Mouse (Mus musculus): ENCODE measurements at regions not wholly inside any gene's neighbourhood (a gene's known extent, or its start where the extent isn't known, plus 50 kb on each side); places are given as distances from the start of the nearest gene placed in this dataset.
"Not testable (repeated sequence)": the region's sequence is repeated elsewhere in the genome, so short reads cannot be mapped to it uniquely, and the experiment has no call there.

DNA sequence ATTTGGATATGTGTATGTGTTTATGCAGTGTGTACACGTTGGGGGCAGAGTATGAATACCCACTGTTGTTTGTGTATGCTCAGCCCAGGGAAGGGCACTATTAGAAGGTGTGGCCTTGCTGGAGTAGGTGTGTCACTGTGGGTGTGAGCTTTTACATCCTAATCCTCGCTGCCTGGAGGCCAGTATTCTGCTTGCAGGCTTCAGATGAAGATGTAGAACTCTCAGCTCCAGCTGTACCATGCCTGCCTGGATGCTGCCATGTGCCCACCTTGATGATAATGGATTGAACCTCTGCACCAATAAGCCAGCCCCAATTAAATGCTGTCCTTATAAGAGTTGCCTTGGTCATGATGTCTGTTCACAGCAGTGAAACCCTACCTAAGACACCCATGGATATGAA, 155.4 kb downstream of the Enc1 start:
- not testable (repeated sequence) for H3K27me3 ChIP-seq; H3K4me1 ChIP-seq; H3K4me2 ChIP-seq (replicated peaks); ATAC-seq (replicated peaks); H3K4me3 ChIP-seq; H3K36me3 ChIP-seq; H3K9ac ChIP-seq (replicated peaks); H3K27ac ChIP-seq (replicated peaks); H3K9me3 ChIP-seq
- WGBS = 79% methylated on average over 2 of the region's 2 CpGs

DNA sequence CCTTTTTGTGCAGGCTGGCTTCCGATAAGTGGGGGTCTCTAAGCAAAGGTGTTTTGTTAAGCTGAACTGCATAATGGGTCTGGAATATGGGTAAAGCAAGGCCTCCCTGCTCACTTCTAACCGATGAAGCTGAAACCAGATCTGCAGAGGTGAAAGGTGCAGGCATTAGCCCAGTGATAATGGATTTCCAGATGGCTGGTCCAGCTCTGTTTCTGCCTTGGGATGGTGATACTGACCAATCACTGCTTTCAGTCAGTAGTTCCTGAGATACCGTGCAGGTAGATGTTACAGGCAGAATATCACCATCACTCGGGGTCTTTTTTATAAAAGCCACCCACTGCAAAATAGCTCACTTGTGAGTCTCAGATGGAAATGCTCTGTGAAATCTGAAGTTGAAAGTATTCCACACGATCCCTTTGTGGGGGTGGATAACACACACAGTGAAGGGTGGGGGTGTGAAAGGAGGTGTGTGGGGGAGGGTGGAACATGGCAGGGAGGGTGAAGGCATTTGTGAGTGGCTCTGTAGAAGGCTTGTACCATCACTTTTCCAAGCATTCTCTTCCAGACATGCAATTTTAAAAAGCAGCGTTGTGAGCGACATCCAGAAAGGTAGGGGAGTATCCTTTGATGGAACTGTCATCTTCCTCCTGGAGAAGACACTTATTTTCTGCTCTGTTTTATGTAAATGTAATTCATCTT, 154.0 kb downstream of the Enc1 start:
- Histone ChIP-seq H3K36me3 (no peaks in the 10 kb centered on the region), H3K9ac (replicated peaks) (no peak overlapping the region), H3K4me1 (peaks cover 10% of the 10 kb centered on the region), H3K9me3 (no peaks in the 10 kb centered on the region), H3K4me2 (replicated peaks) (no peak overlapping the region), H3K4me3 (no peak overlapping the region), H3K27ac (replicated peaks) (no peak overlapping the region), H3K27me3 (no peaks in the 10 kb centered on the region)
- WGBS = 82% methylated on average over 7 of the region's 7 CpGs
- ATAC-seq (replicated peaks) = no peak

DNA sequence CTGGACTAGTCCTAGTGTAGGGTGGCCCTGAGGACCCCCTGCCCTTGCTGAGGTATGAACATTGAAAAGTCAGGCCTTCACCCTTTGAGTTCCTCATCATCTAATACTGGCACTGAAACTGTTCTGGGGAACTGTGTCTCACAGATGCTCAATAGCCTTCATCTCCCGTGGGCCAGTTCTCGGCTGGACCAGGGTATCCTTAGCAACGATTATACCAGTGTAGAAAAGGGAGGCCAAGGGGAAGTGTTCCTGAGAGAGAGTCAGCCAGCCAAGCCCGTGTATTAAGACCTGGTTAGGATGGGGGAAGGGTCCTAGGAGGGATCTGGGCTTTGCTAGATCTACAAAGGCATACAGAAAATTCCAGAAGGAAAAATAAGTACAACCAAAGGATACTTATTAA, 153.2 kb downstream of the Enc1 start:
- no peak overlapping the region for H3K27ac ChIP-seq (replicated peaks)
- H3K27me3 ChIP-seq = no peaks in the 10 kb centered on the region
- H3K4me1 ChIP-seq = peaks cover 10% of the 10 kb centered on the region
- H3K4me2 ChIP-seq (replicated peaks) = no peak overlapping the region
- no peak for ATAC-seq (replicated peaks)
- no peak overlapping the region for H3K9ac ChIP-seq (replicated peaks)
- 63% methylated on average over 4 of the region's 4 CpGs for WGBS
- H3K4me3 ChIP-seq = no peak overlapping the region
- H3K9me3 ChIP-seq = no peaks in the 10 kb centered on the region
- H3K36me3 ChIP-seq = no peaks in the 10 kb centered on the region

DNA sequence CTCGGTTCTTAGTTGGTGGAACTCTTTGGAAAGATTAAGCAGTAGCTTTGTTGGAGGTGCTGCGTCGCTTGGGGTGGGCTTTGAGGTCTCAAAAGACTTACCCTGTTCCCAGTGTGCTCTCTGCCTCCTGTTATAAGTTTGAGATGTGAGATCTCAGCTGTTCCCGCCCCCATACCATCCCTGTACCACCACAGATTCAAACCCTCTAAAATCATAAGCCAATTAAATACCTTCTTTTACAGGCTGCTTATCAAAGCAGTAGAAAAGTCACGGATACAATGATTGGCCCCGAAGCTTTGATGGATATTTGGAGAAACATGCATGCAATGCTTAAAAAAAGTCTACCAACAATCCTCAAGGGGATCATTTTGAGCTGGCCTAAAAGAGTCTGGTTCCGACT, 152.6 kb downstream of the Enc1 start:
- ATAC-seq (replicated peaks) = no peak
- WGBS = 91% methylated on average over 7 of the region's 7 CpGs

DNA sequence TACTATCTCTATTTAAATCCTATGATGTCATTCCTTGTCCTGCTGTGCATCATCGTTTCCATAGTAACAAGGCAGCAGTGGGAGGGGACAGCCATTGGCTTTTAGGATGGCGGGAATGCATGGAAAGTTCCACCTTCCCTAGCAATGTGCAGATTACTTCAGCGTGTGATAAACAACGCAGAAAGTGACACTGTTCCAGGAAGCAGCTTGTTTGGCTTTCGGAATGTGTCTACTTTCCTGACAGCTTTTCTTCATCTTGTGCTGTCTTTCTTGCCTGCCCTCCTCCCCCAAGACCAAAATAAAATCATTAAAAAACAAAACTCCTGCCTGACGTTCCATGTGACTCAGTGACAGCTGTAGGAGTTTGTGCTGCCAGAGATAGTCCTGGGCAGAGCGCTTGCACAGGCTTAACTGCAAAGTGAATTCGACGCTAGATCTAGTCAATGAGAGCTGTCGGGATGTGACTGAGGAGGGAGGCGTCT, 149.6 kb downstream of the Enc1 start:
- H3K9ac ChIP-seq (replicated peaks) = no peak overlapping the region
- ATAC-seq (replicated peaks) = peak; percentile 87
- no peaks in the 10 kb centered on the region for H3K27me3 ChIP-seq
- H3K4me1 ChIP-seq = peaks cover 10% of the 10 kb centered on the region
- H3K4me2 ChIP-seq (replicated peaks) = peak overlapping the region; percentile 34
- 0 out of 2 replicates have a peak overlapping the region, but pooled peaks have one; percentile 5 for H3K4me3 ChIP-seq
- H3K9me3 ChIP-seq = no peaks in the 10 kb centered on the region
- 10% methylated on average over 11 of the region's 11 CpGs for WGBS
- peak overlapping the region; percentile 56 for H3K27ac ChIP-seq (replicated peaks)
- H3K36me3 ChIP-seq = no peaks in the 10 kb centered on the region

More for the DNA sequence above, 152.6 kb downstream of the Enc1 start:
- H3K27me3 ChIP-seq = no peaks in the 10 kb centered on the region
- no peak overlapping the region for H3K9ac ChIP-seq (replicated peaks)
- no peak overlapping the region for H3K4me3 ChIP-seq
- H3K36me3 ChIP-seq = no peaks in the 10 kb centered on the region
- H3K4me2 ChIP-seq (replicated peaks) = no peak overlapping the region
- H3K4me1 ChIP-seq = peaks cover 10% of the 10 kb centered on the region
- no peak overlapping the region for H3K27ac ChIP-seq (replicated peaks)
- H3K9me3 ChIP-seq = no peaks in the 10 kb centered on the region

DNA sequence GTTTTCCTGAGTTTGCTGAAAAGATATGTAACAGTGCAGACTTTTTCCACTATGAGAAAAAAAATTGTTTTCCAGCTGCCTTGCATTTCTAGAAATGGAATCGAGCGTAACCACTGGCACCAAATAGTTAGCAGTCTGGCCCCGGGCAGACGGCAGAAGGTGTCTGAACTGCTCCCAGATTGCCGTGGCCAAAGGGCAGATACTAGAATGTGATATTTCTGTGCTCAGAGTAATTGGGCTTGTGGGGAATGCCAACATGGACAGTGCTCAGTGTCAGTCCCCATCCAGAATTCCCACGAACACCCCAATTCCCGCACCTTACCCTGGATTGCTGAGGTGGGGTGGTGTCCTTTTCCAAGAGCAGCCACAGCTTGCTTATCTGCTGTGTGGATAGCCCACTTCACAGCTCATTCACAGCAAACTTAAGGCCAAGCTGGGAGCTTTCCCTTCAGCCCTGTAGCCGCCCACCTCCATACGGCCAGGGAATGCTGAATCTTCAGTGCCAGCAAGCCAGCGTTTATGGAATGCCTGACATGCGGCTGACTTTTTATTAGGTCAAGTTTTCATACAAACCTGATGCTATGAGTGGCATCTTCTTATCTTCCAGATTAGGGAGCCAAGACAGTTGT, 148.1 kb downstream of the Enc1 start:
- Histone ChIP-seq H3K4me3 (no peak overlapping the region), H3K27me3 (no peaks in the 10 kb centered on the region), H3K4me1 (peaks cover 14% of the 10 kb centered on the region), H3K9me3 (no peaks in the 10 kb centered on the region), H3K27ac (replicated peaks) (no peak overlapping the region), H3K36me3 (no peaks in the 10 kb centered on the region), H3K4me2 (replicated peaks) (no peak overlapping the region), H3K9ac (replicated peaks) (no peak overlapping the region)
- WGBS = 81% methylated on average over 11 of the region's 11 CpGs
- ATAC-seq (replicated peaks) = no peak

DNA sequence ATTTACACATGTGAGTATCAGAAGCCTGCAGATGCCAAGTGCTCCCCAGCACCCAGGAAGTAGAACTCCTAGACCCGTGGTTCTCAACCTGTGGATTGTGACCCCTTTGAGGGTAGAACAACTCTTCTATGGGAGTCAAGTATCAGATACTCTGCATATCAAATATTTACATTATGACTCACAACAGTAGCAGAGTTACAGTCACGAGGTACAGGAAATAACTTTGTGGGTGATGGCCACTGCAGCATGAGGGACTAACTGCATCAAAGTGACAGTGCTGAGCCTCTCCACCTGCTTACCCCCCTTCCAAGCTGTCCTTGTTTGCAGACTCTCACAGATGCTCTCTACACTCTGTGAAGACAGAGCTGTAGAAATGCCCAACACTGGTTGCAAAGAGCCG, 145.6 kb downstream of the Enc1 start:
- 77% methylated on average over 3 of the region's 3 CpGs for WGBS
- no peak for ATAC-seq (replicated peaks)
- Histone ChIP-seq H3K9ac (replicated peaks) (no peak overlapping the region), H3K36me3 (no peaks in the 10 kb centered on the region), H3K4me1 (peaks cover 20% of the 10 kb centered on the region), H3K27me3 (no peaks in the 10 kb centered on the region), H3K9me3 (no peaks in the 10 kb centered on the region), H3K27ac (replicated peaks) (no peak overlapping the region), H3K4me2 (replicated peaks) (no peak overlapping the region), H3K4me3 (no peak overlapping the region)

DNA sequence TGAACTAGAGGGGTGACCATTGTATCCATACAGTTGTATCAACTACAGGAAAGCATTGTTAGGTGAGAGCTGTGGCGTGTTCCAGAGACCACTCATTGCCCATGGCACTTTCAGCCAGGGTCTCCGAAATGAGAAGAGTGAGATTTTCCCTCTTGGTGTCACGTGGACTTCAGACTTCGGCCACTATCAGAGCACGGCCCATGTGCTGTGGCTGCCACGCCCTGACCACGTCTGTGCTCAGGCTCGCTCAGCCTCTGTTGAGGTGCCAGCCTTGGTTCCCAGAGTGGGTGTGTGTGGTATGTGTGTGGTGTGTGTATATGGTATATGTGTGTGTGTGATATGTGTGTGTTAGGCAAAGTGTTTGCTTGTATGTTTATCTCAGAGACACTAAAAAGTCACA, 144.6 kb downstream of the Enc1 start:
- Histone ChIP-seq H3K9me3 (no peaks in the 10 kb centered on the region), H3K4me1 (peaks cover 14% of the 10 kb centered on the region), H3K36me3 (no peaks in the 10 kb centered on the region), H3K9ac (replicated peaks) (no peak overlapping the region), H3K27ac (replicated peaks) (no peak overlapping the region), H3K27me3 (no peaks in the 10 kb centered on the region), H3K4me3 (no peak overlapping the region), H3K4me2 (replicated peaks) (no peak overlapping the region)
- ATAC-seq (replicated peaks) = no peak
- WGBS = 93% methylated on average over 8 of the region's 8 CpGs

DNA sequence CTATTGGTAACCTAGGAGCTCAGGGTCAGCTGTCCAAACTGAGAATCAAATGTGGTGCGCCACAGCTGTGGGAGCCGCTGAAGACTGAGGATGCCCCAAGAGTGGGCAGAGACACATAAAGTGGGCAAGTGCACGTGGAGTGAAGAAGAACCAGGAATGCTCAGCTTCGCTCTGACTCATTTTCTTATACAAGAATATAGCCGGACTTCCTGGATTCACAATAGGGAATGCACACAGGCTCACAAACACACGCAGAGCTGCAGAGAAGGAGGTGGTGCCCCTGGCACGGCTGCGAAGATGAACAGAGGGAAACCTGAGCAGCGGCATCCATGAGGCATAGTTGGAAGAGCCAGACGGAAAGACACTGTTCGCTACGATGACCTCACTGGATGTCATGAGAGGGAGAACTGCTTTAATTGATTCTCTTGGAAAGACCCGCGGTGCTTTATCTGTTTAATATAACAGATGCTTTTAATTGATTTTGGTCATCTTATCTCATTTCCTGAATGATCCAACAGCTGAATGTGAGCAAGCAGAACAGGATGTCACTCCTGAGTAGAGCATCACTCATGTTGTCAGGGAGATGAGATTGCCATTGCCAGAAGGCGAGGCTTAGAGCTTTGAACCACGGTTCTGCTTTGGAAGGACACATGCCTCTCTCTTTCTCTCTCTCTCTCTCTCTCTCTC, 143.3 kb downstream of the Enc1 start:
- no peaks in the 10 kb centered on the region for H3K27me3 ChIP-seq
- no peak overlapping the region for H3K4me2 ChIP-seq (replicated peaks)
- H3K4me3 ChIP-seq = no peak overlapping the region
- no peak overlapping the region for H3K27ac ChIP-seq (replicated peaks)
- WGBS = 81% methylated on average over 16 of the region's 16 CpGs
- H3K36me3 ChIP-seq = no peaks in the 10 kb centered on the region
- H3K4me1 ChIP-seq = peaks cover 11% of the 10 kb centered on the region
- no peak overlapping the region for H3K9ac ChIP-seq (replicated peaks)
- H3K9me3 ChIP-seq = no peaks in the 10 kb centered on the region
- no peak for ATAC-seq (replicated peaks)

DNA sequence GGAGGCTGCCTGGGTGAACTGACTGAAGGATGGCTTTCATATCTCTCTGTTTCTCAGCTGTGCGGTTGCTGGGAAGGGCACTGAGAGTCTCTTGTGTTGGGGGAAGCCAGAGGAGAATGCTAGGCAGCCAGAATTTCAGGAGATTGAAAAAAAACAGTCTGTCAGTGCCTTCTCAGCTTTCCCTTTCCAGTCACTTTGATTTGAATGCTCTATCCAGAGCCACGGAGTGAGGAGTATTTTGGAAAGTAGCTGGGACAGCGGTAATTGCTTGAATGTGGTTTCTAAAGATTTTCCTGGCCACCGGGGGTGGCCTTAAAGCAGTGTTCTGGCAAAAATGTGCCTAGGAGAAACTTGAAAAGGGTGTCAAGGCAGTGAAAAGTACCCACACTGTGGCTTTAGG, 142.4 kb downstream of the Enc1 start:
- Histone ChIP-seq H3K9ac (replicated peaks) (no peak overlapping the region), H3K4me2 (replicated peaks) (no peak overlapping the region), H3K4me3 (no peak overlapping the region), H3K36me3 (no peaks in the 10 kb centered on the region), H3K27me3 (no peaks in the 10 kb centered on the region), H3K4me1 (peaks cover 11% of the 10 kb centered on the region), H3K9me3 (no peaks in the 10 kb centered on the region), H3K27ac (replicated peaks) (no peak overlapping the region)
- no peak for ATAC-seq (replicated peaks)
- WGBS = 48% methylated on average over 4 of the region's 4 CpGs

DNA sequence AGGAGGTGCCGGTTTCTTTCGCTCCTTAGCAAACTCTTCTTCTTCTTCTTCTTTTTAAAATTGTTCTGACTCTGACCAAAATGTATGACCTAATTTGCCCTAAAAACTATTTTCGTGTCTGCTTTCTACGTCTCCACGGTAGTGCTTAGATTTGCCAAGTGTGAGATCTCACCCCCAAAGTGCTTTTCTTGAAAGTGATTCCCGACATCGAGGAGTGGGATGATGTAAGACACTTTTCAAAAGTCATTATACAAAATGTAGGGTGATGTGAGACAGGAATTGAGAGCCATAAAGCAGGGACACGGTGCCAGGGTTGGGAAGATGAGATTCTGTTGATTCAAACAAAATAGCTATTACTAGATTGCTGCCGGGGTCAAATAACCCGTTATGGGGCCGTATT, 139.5 kb downstream of the Enc1 start:
- WGBS = 83% methylated on average over 11 of the region's 11 CpGs
- H3K27ac ChIP-seq (replicated peaks) = no peak overlapping the region
- H3K4me3 ChIP-seq = no peak overlapping the region
- H3K4me2 ChIP-seq (replicated peaks) = no peak overlapping the region
- H3K4me1 ChIP-seq = peaks cover 19% of the 10 kb centered on the region
- no peaks in the 10 kb centered on the region for H3K27me3 ChIP-seq
- no peaks in the 10 kb centered on the region for H3K9me3 ChIP-seq
- H3K9ac ChIP-seq (replicated peaks) = no peak overlapping the region
- no peak for ATAC-seq (replicated peaks)
- no peaks in the 10 kb centered on the region for H3K36me3 ChIP-seq

DNA sequence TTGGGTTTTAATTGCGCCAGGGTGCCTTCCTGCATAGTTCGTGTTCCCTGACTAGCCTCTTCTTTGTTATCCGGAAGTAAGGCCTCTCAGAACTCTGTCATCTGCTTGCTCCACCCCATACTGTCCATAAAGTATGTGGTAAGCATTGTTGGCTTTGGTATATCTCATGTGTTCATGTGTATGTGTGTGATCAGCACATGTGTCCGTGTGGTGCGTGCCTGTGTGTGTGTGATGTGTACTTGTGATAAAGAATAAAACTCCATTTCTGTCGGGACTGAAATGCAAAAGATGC, 135.3 kb downstream of the Enc1 start:
- WGBS = 79% methylated on average over 6 of the region's 6 CpGs
- no peak for ATAC-seq (replicated peaks)
- Histone ChIP-seq H3K36me3 (no peaks in the 10 kb centered on the region), H3K4me1 (peaks cover 9% of the 10 kb centered on the region; the same call in 1 of the 2 replicates), H3K9me3 (no peaks in the 10 kb centered on the region), H3K4me3 (no peak overlapping the region), H3K9ac (replicated peaks) (no peak overlapping the region), H3K27ac (replicated peaks) (no peak overlapping the region), H3K4me2 (replicated peaks) (no peak overlapping the region), H3K27me3 (no peaks in the 10 kb centered on the region)
